Mouse (Mus musculus) liver, embryonic 13.5 days (tissue): ENCODE measurements around the gene Atp1a1. TPM values are rescaled to one million over a fixed set of nuclear protein-coding genes. Genes with fewer than 3 reads are reported as not detected.

Source experiments
- polyA plus RNA-seq: library from polyadenylated mRNA; unstranded; fragments of >200 nt; fragmentation: Nextera tagmentation; extraction: Ambion mirVana; gene quantifications from 2 replicates; pipeline ENCODE4 v1.2.1, GENCODE M21; 2015

The Atp1a1 gene
- polyA plus RNA-seq, 1 experiment from 2014 or later: 40.1 TPM

Other genes starting within 250 kb of the Atp1a1 start
- 6.4 and 7.5 TPM in 2 replicates for gene Igsf3, start 227.6 kb downstream of the Atp1a1 start, polyA plus RNA-seq
- 0.03 TPM in 1 of 2 replicates, not detected in the other for gene Mab21l3, start 244.3 kb upstream of the Atp1a1 start, polyA plus RNA-seq